Mouse (Mus musculus) hindbrain, embryonic 11.5 days (tissue): ENCODE measurements at regions not wholly inside any gene's neighbourhood (a gene's known extent, or its start where the extent isn't known, plus 50 kb on each side); places are given as distances from the start of the nearest gene placed in this dataset.

ENCODE experiments used
- ATAC-seq: fragments of 200-750 bp; cut with Nextera tagmentation; 2 replicates; pipeline ENCODE4 v1.8.0; 2017; ENCODE audit warnings: mild to moderate bottlenecking, moderate TSS enrichment, moderate library complexity; ENCODE audit not compliant: low FRiP score
- DNase-seq: peaks from one replicate; pipeline ENCODE4 v3.0.0-alpha.2; 2015; ENCODE audit warnings: low spot score
- H3K27ac ChIP-seq: fragments of 300-500 bp; sonication (generic); 2 replicates; pipeline ENCODE4 v1.5.1; 2014; ENCODE audit warnings: mild to moderate bottlenecking, low read depth, low read length
- H3K27me3 ChIP-seq: fragments of 300-500 bp; sonication (generic); 2 replicates; pipeline ENCODE4 v1.6.1; 2014; ENCODE audit warnings: mild to moderate bottlenecking, low read length, moderate library complexity, mixed read lengths; ENCODE audit not compliant: control insufficient read depth, insufficient read depth
- H3K36me3 ChIP-seq: fragments of 300-500 bp; sonication (generic); 2 replicates; pipeline ENCODE4 v1.6.1; 2014; ENCODE audit warnings: mild to moderate bottlenecking, low read length, moderate library complexity, mixed read lengths; ENCODE audit not compliant: control insufficient read depth, insufficient read depth
- H3K4me1 ChIP-seq: fragments of 300-500 bp; sonication (generic); replicated peaks from 2 replicates; pipeline ENCODE4 v1.6.1; 2014; ENCODE audit warnings: low read length, mixed read lengths; ENCODE audit not compliant: control insufficient read depth, insufficient read depth
- H3K4me2 ChIP-seq: fragments of 300-500 bp; sonication (generic); replicated peaks from 2 replicates; pipeline ENCODE4 v1.6.1; 2014; ENCODE audit warnings: mild to moderate bottlenecking, low read depth, low read length
- H3K4me3 ChIP-seq: fragments of 300-500 bp; sonication (generic); 2 replicates; pipeline ENCODE4 v1.5.1; 2014; ENCODE audit warnings: low read depth, low read length
- H3K9ac ChIP-seq: fragments of 300-500 bp; sonication (generic); 2 replicates; pipeline ENCODE4 v1.6.1; 2014; ENCODE audit warnings: low read depth, low read length
- H3K9me3 ChIP-seq: fragments of 300-500 bp; sonication (generic); 2 replicates; pipeline ENCODE4 v1.6.1; 2016; ENCODE audit warnings: low read length; ENCODE audit not compliant: control insufficient read depth
- WGBS: fragments of 180-500 bp; shearing (Covaris S2); extraction: QIAGEN DNeasy Blood & Tissue Kit; methylation state at CpG from one replicate; pipeline ENCODE4 v1.1.7; 2014; 5-methylcytosine and 5-hydroxymethylcytosine counted together

DNA sequence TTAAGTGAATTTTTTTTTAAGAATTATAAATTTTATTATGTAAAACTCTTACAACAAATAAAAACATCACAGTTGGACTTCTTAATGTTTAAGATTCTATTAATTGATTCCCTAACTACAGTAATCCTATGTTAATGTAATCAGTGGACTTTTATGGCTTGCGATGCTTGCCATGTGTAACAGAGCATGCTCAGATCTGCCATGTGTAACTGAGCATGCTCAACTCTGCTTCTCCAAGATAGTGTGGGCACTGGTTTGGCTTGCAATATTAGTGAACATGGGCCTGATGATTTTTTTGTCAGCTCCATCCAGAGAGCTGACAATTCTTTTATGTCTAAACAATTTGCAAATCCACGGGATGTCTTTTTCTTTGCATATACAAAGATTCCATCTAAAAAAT is 66.4 kb upstream of the Tas2r119 start:
- no peak overlapping the region for H3K27ac ChIP-seq
- no peak overlapping the region for H3K9ac ChIP-seq
- no peak overlapping the region for H3K4me2 ChIP-seq
- no peak for DNase-seq
- WGBS = 89% methylated on average over 2 of the region's 2 CpGs
- ATAC-seq = no peak
- no peaks in the 10 kb centered on the region for H3K9me3 ChIP-seq
- no peak overlapping the region for H3K4me3 ChIP-seq
- H3K4me1 ChIP-seq = no peaks in the 10 kb centered on the region
- no peaks in the 10 kb centered on the region for H3K27me3 ChIP-seq
- H3K36me3 ChIP-seq = no peaks in the 10 kb centered on the region
